Mouse (Mus musculus) small intestine, adult 2 months (tissue): ENCODE results near the gene Mepe. TPM values are rescaled to one million over a fixed set of nuclear protein-coding genes. Genes with fewer than 3 reads are reported as not detected.

Experiments used
- H3K27ac ChIP-seq: fragments of 200-500 bp; 2 replicates; pipeline ENCODE4 v1.5.1; 2012; ENCODE audit warnings: low read depth, low read length, control low read depth, inconsistent platforms; ENCODE audit not compliant: insufficient read depth
- H3K27me3 ChIP-seq: fragments of 200-500 bp; 2 replicates; pipeline ENCODE4 v1.6.1; 2012; ENCODE audit warnings: mild to moderate bottlenecking, moderate library complexity, low read length, inconsistent platforms; ENCODE audit not compliant: control insufficient read depth, insufficient read depth
- H3K36me3 ChIP-seq: fragments of 200-500 bp; 2 replicates; pipeline ENCODE4 v1.6.1; 2012; ENCODE audit warnings: mild to moderate bottlenecking, low read length, control low read depth, inconsistent platforms; ENCODE audit not compliant: control insufficient read depth, insufficient read depth
- H3K4me1 ChIP-seq: fragments of 200-500 bp; 2 replicates; pipeline ENCODE4 v1.6.1; 2012; ENCODE audit warnings: low read length, inconsistent platforms, mixed read lengths; ENCODE audit not compliant: control insufficient read depth, insufficient read depth, insufficient read length
- H3K4me3 ChIP-seq: fragments of 200-500 bp; 2 replicates; pipeline ENCODE4 v1.5.1; 2012; ENCODE audit warnings: low read depth, mild to moderate bottlenecking, control low read depth, inconsistent platforms, low read length, moderate library complexity
- CTCF ChIP-seq: fragments of 200-500 bp; IDR thresholded peaks from 2 replicates; pipeline ENCODE4 v1.5.1; 2012; ENCODE audit warnings: low read depth, mild to moderate bottlenecking, control low read depth, inconsistent platforms, low read length, moderate library complexity, mixed read lengths; ENCODE audit not compliant: insufficient replicate concordance, insufficient read length; ENCODE audit errors: extremely low read depth
- POLR2A ChIP-seq: fragments of 200-500 bp; IDR thresholded peaks from 2 replicates; pipeline ENCODE4 v1.6.1; 2012; ENCODE audit warnings: low read depth, mild to moderate bottlenecking, control low read depth, inconsistent platforms, low read length, moderate library complexity
- WGBS: fragments of 180-500 bp; shearing (Covaris S2); methylation state at CpG from one replicate; pipeline ENCODE4 v1.1.7; 2018; 5-methylcytosine and 5-hydroxymethylcytosine counted together
- polyA plus RNA-seq: library from polyadenylated mRNA; depleted of rRNA; stranded (reverse); fragments of >200 nt; gene quantifications from 2 replicates; pipeline ENCODE4 v1.2.3, GENCODE M21; 2012; rRNA removed

Mepe gene
- polyA plus RNA-seq, 1 experiment, result not detected

DNA sequence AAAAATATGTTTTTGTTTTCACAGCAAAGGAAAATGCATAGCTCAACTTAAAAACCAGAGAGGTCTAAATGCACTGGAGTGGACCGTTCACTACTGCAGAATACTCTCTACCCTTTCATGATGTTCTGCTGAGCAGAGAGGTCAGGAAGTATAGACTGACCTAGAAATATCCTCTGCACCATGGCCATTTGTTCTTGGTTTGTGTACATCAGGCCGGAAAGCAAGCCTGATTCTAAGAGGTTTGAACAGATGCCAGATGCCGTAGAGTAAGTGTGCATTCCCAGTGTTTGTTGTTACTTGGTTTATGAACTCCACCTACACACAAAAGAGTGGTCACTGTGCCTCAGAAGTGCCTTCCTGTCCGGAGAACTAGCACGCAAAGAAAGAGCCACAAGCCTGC is 61.8 kb downstream of the Mepe start:
- 68% methylated on average over 5 of the region's 5 CpGs for WGBS
- no peaks in the 10 kb centered on the region for H3K4me1 ChIP-seq
- no peaks in the 10 kb centered on the region for H3K27me3 ChIP-seq
- no peaks in the 10 kb centered on the region for H3K36me3 ChIP-seq
- H3K4me3 ChIP-seq, result no peak overlapping the region
- TF ChIP-seq POLR2A (no peak), CTCF (no peak)
- H3K27ac ChIP-seq, result no peak overlapping the region

Other genes with a start within 250 kb of the Mepe start
- gene Gm17660, start 247.7 kb upstream of the Mepe start, polyA plus RNA-seq, result not detected in 2 replicates
- gene Sparcl1, start 211.6 kb upstream of the Mepe start, polyA plus RNA-seq, result 24.3 and 28.8 TPM in 2 replicates
- not detected in 2 replicates for gene Dspp, start 154.6 kb upstream of the Mepe start, polyA plus RNA-seq
- 0.10 and 0.47 TPM in 2 replicates for gene Dmp1, start 122.7 kb upstream of the Mepe start, polyA plus RNA-seq
- not detected in 2 replicates for gene Ibsp, start 26.2 kb upstream of the Mepe start, polyA plus RNA-seq
- gene Spp1, start 109.8 kb downstream of the Mepe start, polyA plus RNA-seq, result 0.32 and 12.0 TPM in 2 replicates
- 4.3 and 6.1 TPM in 2 replicates for gene Pkd2, start 134.1 kb downstream of the Mepe start, polyA plus RNA-seq
- 0.44 and 0.85 TPM in 2 replicates for gene BC005561, start 183.0 kb downstream of the Mepe start, polyA plus RNA-seq